Mouse (Mus musculus): ENCODE data around the gene Nectin4. TPM values are rescaled to one million over a fixed set of nuclear protein-coding genes. Genes with fewer than 3 reads are reported as not detected.
A peak's percentile ranks its signal among the peaks of the same experiment; 100 is the strongest.

The Nectin4 gene
- polyA plus RNA-seq, 1 experiment: 0.06 TPM

DNA sequence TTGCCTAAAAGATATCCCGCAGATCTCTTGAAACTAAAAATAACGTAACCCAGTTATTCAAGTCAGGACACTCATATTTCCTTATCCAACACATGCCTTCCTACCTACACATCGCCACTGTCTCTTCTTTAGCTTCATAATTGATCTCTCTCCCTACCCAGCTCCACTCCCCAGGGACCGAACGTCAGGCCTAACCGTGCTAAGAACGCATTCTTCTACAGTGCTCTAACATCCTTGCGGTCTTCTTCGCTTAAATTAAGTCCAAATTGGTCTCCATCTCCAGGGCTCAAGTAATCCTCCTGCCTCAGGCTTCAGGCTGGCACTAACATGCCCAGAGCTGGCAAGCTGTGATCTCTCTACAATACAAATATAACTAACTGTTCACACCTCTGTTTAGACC, 41.7 kb upstream of the Nectin4 start:
- Histone ChIP-seq H3K27me3 (ENCODE audit: control insufficient read depth, insufficient read depth, insufficient read length) (no peaks in the 10 kb centered on the region), H3ac (ENCODE audit: control insufficient read depth, insufficient read length, low read depth) (peak overlapping the region; percentile 95), H3K4me3 (ENCODE audit: insufficient read depth, poor library complexity, severe bottlenecking) (peak overlapping the region; percentile 76), H3K36me3 (ENCODE audit: control insufficient read depth, insufficient read depth) (peaks cover 18% of the 10 kb centered on the region), H3K79me3 (ENCODE audit: low read depth) (peaks cover 59% of the 10 kb centered on the region), H3K79me2 (ENCODE audit: control insufficient read depth, insufficient read depth) (peaks cover 92% of the 10 kb centered on the region)
- TF ChIP-seq MYOG (IDR thresholded peaks at IDR 0.05; ENCODE audit: control insufficient read depth, extremely low read depth, insufficient read length) (no peak), FOSL1 (IDR thresholded peaks at IDR 0.05; ENCODE audit: insufficient read depth, low read length, poor library complexity, severe bottlenecking) (no peak), CTCF (IDR thresholded peaks at IDR 0.05; ENCODE audit: control insufficient read depth, insufficient read depth, insufficient read length) (no peak), MAX (IDR thresholded peaks at IDR 0.05) (no peak), CEBPB (IDR thresholded peaks at IDR 0.05; ENCODE audit: low read depth) (no peak), USF1 (IDR thresholded peaks at IDR 0.05; ENCODE audit: low read depth) (no peak), MYOD1 (IDR thresholded peaks at IDR 0.05; ENCODE audit: control insufficient read depth, insufficient read length, low read depth) (no peak)

DNA sequence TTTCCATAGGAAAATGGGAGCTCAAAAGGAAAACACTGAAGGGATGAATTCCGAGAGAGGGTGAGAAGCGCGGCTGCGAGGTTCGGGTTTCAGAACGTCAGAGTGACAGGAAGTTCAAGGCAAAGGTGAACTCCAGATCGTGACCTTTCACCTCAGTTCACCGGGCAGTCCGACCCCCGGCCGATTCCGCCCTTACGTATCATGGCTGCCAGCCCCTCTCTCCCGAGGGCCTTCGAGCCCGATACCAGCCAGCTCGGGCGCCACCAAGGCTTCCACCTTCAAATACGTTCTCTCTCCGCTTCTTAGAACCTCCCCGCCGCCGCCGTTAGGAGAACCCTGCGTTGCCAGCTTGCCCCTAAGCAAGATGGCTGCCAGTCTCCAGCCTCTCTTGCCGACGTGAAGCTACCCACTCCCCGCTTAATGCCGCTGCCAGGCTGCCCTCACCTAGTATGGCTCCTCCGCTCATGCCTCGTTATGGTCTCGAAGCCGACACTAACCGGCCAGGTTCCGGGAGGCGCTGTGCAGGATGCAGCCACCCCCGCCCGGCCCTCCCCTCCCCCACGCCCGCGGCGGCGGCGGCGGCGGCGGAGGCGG, 41.0 kb upstream of the Nectin4 start, which contains the start of gene Dedd:
TSS of gene Dedd (plus strand) at position 307 of the 594 bp plus-strand sequence.
- Histone ChIP-seq H3K27me3 (ENCODE audit: control insufficient read depth, insufficient read depth, insufficient read length) (no peaks in the 10 kb centered on the region), H3ac (ENCODE audit: control insufficient read depth, insufficient read length, low read depth) (peak within 1 kb of the TSS; percentile 95), H3K79me3 (ENCODE audit: low read depth) (peaks cover 62% of the 10 kb centered on the region), H3K36me3 (ENCODE audit: control insufficient read depth, insufficient read depth) (peaks cover 18% of the 10 kb centered on the region), H3K4me3 (ENCODE audit: insufficient read depth, poor library complexity, severe bottlenecking) (peak within 1 kb of the TSS; percentile 76), H3K79me2 (ENCODE audit: control insufficient read depth, insufficient read depth) (peaks cover 93% of the 10 kb centered on the region)
- no peak for TF ChIP-seq MYOD1 (IDR thresholded peaks at IDR 0.05; ENCODE audit: control insufficient read depth, insufficient read length, low read depth)
- no peak for TF ChIP-seq MAX (IDR thresholded peaks at IDR 0.05)
- no peak for TF ChIP-seq USF1 (IDR thresholded peaks at IDR 0.05; ENCODE audit: low read depth)
- TF ChIP-seq FOSL1 (IDR thresholded peaks at IDR 0.05; ENCODE audit: insufficient read depth, low read length, poor library complexity, severe bottlenecking): no peak
- no peak for TF ChIP-seq CTCF (IDR thresholded peaks at IDR 0.05; ENCODE audit: control insufficient read depth, insufficient read depth, insufficient read length)
- TF ChIP-seq MYOG (IDR thresholded peaks at IDR 0.05; ENCODE audit: control insufficient read depth, extremely low read depth, insufficient read length): no peak
- no peak for TF ChIP-seq CEBPB (IDR thresholded peaks at IDR 0.05; ENCODE audit: low read depth)

DNA sequence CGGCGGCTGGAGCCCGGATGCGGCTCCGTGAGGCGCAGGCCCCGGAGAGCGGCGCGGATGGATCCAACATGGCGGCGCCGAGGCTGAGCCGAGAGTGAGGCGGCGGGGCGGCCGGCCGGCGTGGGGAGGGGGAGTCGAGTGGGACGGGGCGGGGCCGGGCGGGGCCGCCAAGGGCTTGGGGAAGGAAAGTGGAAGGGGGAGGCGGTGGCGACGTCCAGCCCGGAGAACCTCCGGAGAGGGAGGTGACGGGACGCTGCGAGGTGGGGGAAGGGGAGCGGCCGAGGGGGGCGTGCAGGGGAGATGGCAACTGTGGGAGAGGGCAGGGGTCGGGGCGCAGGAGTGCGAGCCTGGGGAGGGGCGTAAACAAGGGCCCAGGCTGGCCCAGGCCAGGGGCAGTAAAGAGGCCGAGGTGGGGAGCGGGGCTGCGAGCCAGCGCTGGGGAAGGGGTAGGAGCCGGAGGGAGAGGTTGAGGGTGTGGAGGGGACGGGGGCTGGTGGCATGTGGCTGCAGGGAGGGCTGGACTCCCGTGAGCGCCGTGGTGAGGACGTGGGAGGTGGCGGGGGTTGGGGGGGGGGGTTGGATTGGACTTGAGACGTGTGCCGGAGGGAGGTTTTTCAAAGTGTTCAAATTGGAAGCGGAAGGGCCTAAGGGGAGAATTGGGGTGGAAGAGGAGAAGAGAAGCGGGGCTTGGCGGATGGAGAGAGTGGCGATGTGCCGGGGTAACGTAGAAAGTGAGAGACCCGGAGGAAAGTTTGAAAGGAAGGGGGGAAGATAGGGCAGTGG, 40.3 kb upstream of the Nectin4 start:
- no peak for TF ChIP-seq MYOG (IDR thresholded peaks at IDR 0.05; ENCODE audit: control insufficient read depth, extremely low read depth, insufficient read length)
- no peak for TF ChIP-seq MAX (IDR thresholded peaks at IDR 0.05)
- peaks cover 21% of the 10 kb centered on the region for H3K36me3 ChIP-seq (ENCODE audit: control insufficient read depth, insufficient read depth)
- H3K79me3 ChIP-seq (ENCODE audit: low read depth): peaks cover 66% of the 10 kb centered on the region
- no peaks in the 10 kb centered on the region for H3K27me3 ChIP-seq (ENCODE audit: control insufficient read depth, insufficient read depth, insufficient read length)
- peaks cover 93% of the 10 kb centered on the region for H3K79me2 ChIP-seq (ENCODE audit: control insufficient read depth, insufficient read depth)
- peak overlapping the region; percentile 95 for H3ac ChIP-seq (ENCODE audit: control insufficient read depth, insufficient read length, low read depth)
- H3K4me3 ChIP-seq (ENCODE audit: insufficient read depth, poor library complexity, severe bottlenecking): peak overlapping the region; percentile 76

DNA sequence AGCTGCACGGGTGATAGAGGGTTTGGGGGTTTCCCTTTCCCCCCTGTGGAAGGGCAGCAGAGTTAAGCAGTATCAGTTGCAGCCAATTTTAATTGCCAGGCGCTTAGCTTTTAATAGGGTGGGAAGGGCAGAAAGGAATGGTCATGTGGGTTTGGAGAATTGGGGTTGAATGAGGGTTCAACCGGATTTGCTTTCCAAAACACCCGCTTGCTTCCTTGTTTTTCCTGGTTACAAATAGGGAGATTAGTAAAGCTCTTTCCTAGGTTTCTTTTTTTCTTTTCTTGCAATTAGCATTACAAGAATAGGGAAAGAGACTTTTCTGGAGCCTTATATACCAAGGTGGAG, 39.7 kb upstream of the Nectin4 start:
- peaks cover 68% of the 10 kb centered on the region for H3K79me3 ChIP-seq (ENCODE audit: low read depth)
- no peaks in the 10 kb centered on the region for H3K27me3 ChIP-seq (ENCODE audit: control insufficient read depth, insufficient read depth, insufficient read length)
- peaks cover 93% of the 10 kb centered on the region for H3K79me2 ChIP-seq (ENCODE audit: control insufficient read depth, insufficient read depth)
- H3K36me3 ChIP-seq (ENCODE audit: control insufficient read depth, insufficient read depth): peaks cover 21% of the 10 kb centered on the region
- peak overlapping the region; percentile 52 for H3ac ChIP-seq (ENCODE audit: control insufficient read depth, insufficient read length, low read depth)
- peak; percentile 34 for TF ChIP-seq USF1 (IDR thresholded peaks at IDR 0.05; ENCODE audit: low read depth)
- no peak for TF ChIP-seq CTCF (IDR thresholded peaks at IDR 0.05; ENCODE audit: control insufficient read depth, insufficient read depth, insufficient read length)
- no peak for TF ChIP-seq FOSL1 (IDR thresholded peaks at IDR 0.05; ENCODE audit: insufficient read depth, low read length, poor library complexity, severe bottlenecking)
- no peak for TF ChIP-seq MYOD1 (IDR thresholded peaks at IDR 0.05; ENCODE audit: control insufficient read depth, insufficient read length, low read depth)
- no peak for TF ChIP-seq CEBPB (IDR thresholded peaks at IDR 0.05; ENCODE audit: low read depth)
- peak overlapping the region; percentile 76 for H3K4me3 ChIP-seq (ENCODE audit: insufficient read depth, poor library complexity, severe bottlenecking)

DNA sequence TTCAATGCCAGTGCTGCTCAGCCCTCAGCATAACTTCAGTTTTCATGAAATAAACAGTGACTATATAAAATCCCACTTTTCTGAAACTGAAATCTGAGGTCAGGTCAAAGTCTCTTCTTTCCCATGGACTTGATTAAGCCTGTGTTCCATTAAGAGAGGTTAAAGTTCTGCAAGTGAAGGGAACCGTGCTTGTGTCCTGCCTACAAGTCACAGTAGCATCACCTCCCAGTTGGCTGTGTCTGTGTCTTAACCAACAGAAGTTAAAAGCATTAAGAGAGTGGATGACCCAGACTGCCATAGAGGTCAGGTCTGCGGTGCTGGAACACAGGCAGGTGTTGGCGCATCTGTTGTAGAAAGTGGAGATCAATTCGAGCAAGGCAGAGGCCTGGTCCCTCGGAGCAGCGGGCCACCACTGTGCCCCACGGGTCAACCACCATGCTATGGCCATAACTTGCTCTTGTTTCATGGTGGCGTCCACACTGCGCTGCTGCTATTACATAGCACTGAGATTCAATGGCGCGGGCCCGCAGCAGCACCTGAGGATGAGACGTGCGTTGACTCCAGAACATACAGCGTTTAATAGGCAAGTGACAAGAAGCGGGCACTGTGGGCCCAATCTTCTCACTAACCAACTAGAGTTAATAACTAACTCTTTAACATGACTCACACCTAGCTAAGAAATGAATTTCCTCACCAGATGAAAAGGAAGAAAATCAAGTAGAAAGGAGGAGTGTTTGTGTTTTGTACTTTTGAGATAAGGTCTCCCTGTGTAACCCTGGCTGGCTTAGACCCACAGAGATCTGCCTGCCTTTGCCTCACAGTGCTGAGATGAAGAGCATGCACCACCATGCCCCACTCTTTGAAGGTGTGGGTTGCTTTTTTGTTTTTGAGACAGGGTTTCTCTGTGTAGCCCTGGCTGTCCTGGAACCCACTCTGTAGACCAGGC, 27.4 kb upstream of the Nectin4 start:
- Histone ChIP-seq H3K79me2 (ENCODE audit: control insufficient read depth, insufficient read depth) (peaks cover 41% of the 10 kb centered on the region), H3K79me3 (ENCODE audit: low read depth) (peaks cover 21% of the 10 kb centered on the region), H3K27me3 (ENCODE audit: control insufficient read depth, insufficient read depth, insufficient read length) (no peaks in the 10 kb centered on the region), H3ac (ENCODE audit: control insufficient read depth, insufficient read length, low read depth) (no peak overlapping the region), H3K4me3 (ENCODE audit: insufficient read depth, poor library complexity, severe bottlenecking) (no peak overlapping the region), H3K36me3 (ENCODE audit: control insufficient read depth, insufficient read depth) (peaks cover 47% of the 10 kb centered on the region)
- no peak for TF ChIP-seq CTCF (IDR thresholded peaks at IDR 0.05; ENCODE audit: control insufficient read depth, insufficient read depth, insufficient read length)
- TF ChIP-seq MAX (IDR thresholded peaks at IDR 0.05): no peak
- TF ChIP-seq FOSL1 (IDR thresholded peaks at IDR 0.05; ENCODE audit: insufficient read depth, low read length, poor library complexity, severe bottlenecking): no peak
- TF ChIP-seq CEBPB (IDR thresholded peaks at IDR 0.05; ENCODE audit: low read depth): no peak
- TF ChIP-seq MYOG (IDR thresholded peaks at IDR 0.05; ENCODE audit: control insufficient read depth, extremely low read depth, insufficient read length): no peak
- no peak for TF ChIP-seq USF1 (IDR thresholded peaks at IDR 0.05; ENCODE audit: low read depth)
- TF ChIP-seq MYOD1 (IDR thresholded peaks at IDR 0.05; ENCODE audit: control insufficient read depth, insufficient read length, low read depth): no peak

Data from C2C12 (cell line).